Mouse (Mus musculus) adrenal gland, postnatal 25 days (tissue): ENCODE results near the gene Gm9639. TPM values are rescaled to one million over a fixed set of nuclear protein-coding genes. Genes with fewer than 3 reads are reported as not detected.
"Not testable (repeated sequence)": the region's sequence is repeated elsewhere in the genome, so short reads cannot be mapped to it uniquely, and the experiment has no call there.

Experiments used
- DNase-seq: peaks from one replicate; pipeline ENCODE4 v3.0.0; 2021; ENCODE audit warnings: mixed read lengths
- total RNA-seq: library from RNA; stranded (reverse); gene quantifications from 2 replicates; pipeline ENCODE4 v1.2.3, GENCODE M21; 2021

The Gm9639 gene
- total RNA-seq, 1 experiment from 2014 or later, result not detected

DNA sequence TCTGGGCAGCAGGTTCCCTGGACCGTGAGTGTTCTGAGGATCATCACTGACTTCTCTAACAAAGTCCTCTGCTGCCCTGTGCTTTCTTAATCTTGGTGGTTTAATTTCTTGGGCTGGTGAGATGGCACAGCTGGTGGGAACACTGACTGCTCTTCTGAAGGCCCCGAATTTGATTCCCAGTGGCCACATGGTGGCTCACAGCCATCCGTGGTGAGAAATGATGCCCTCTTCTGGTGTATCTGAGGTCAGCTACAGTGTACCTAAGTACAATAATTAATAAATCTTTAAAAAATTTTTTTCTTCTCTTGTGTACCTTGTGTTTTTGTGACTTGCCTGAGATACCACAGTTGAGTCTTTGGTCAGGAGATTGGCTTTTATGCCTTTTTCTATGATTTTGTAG, 42.6 kb downstream of the Gm9639 start:
- DNase-seq, result not testable (repeated sequence)

DNA sequence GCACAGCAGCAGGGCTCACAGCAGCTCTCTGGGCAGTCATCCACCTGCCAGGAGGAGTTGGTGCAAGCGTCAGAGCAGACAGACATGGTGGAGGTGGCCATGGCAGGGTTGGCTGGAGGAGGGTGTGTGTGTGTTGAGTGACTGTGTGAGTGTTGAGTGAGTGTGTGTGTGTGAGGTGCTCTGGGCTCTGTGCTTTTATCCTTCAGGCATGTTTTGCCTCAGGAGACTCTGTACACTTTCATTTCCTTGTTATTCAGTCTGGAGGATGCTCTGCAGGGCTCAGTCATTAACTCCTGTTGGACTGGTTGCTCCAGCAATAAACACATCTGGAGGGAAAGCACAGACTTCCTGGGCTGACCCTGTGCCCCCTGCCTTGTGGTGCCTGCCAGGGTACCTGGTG, 43.6 kb downstream of the Gm9639 start, which contains the start of gene Gm9736:
Gm9736 (minus strand) TSS at position 101 of the 400 bp plus-strand sequence.
- not testable (repeated sequence) for DNase-seq

DNA sequence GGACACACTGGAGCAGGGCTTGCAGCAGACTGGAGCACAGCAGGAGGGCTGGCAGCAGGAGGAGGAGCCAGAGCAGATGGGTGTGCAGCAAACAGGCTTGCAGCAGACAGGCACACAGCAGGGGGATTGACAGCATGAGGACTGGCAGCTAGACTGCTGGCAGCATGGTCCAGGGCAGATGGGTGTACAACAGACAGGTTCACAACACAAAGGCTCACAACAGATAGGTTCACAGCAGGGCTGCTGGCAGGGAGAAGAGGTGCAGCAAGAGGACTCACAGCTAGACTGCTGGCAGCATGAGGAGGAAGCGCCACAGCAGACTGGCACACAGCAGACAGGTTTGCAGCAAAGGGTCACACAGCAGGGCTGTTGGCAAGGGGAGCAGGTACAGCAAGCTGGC, 44.2 kb downstream of the Gm9639 start:
- DNase-seq, result not testable (repeated sequence)

Other genes with a start within 250 kb of the Gm9639 start
- 154 and 195 TPM in 2 replicates for gene Pttg1ip, start 213.4 kb downstream of the Gm9639 start, total RNA-seq
- 104 and 117 TPM in 2 replicates for gene Sumo3, start 189.0 kb downstream of the Gm9639 start, total RNA-seq
- gene Gm49325, start 188.9 kb downstream of the Gm9639 start, total RNA-seq, result 20.9 TPM in 1 of 2 replicates, not detected in the other
- 45.4 and 45.5 TPM in 2 replicates for gene Ube2g2, start 172.8 kb downstream of the Gm9639 start, total RNA-seq
- 0.39 and 0.86 TPM in 2 replicates for gene Tspear, start 108.5 kb downstream of the Gm9639 start, total RNA-seq
- gene Gm19402, start 104.3 kb downstream of the Gm9639 start, total RNA-seq, result not detected in 2 replicates
- gene Gm9508, start 97.8 kb downstream of the Gm9639 start, total RNA-seq, result not detected in 2 replicates
- gene Gm10272, start 88.5 kb downstream of the Gm9639 start, total RNA-seq, result not detected in 2 replicates
- not detected in 2 replicates for gene Gm10024, start 83.6 kb downstream of the Gm9639 start, total RNA-seq
- gene Gm10142, start 79.3 kb downstream of the Gm9639 start, total RNA-seq, result not detected in 2 replicates
- gene Krtap12-1, start 74.5 kb downstream of the Gm9639 start, total RNA-seq, result not detected in 2 replicates
- gene Gm10100, start 68.6 kb downstream of the Gm9639 start, total RNA-seq, result not detected in 2 replicates
- not detected in 2 replicates for gene Gm18596, start 52.4 kb downstream of the Gm9639 start, total RNA-seq
- gene Gm9736, start 43.7 kb downstream of the Gm9639 start, total RNA-seq, result not detected in 2 replicates
- gene Gm3233, start 35.4 kb downstream of the Gm9639 start, total RNA-seq, result not detected in 2 replicates
- not detected in 2 replicates for gene Gm3238, start 23.8 kb downstream of the Gm9639 start, total RNA-seq
- gene Gm7138, start 18.1 kb downstream of the Gm9639 start, total RNA-seq, result not detected in 2 replicates
- gene Gm3250, start 12.5 kb downstream of the Gm9639 start, total RNA-seq, result not detected in 2 replicates
- not detected in 2 replicates for gene Gm7137, start 6.9 kb downstream of the Gm9639 start, total RNA-seq
- gene Gm19668, start 4.1 kb upstream of the Gm9639 start, total RNA-seq, result not detected in 2 replicates
- gene Gm9507, start 16.8 kb upstream of the Gm9639 start, total RNA-seq, result not detected in 2 replicates
- gene Gm2696, start 19.6 kb upstream of the Gm9639 start, total RNA-seq, result not detected in 2 replicates
- gene Krtap10-4, start 32.0 kb upstream of the Gm9639 start, total RNA-seq, result not detected in 2 replicates
- gene Krtap10-10, start 40.9 kb upstream of the Gm9639 start, total RNA-seq, result not detected in 2 replicates
- gene Gm36176, start 51.7 kb upstream of the Gm9639 start, total RNA-seq, result not detected in 2 replicates
- gene Gm10318, start 57.8 kb upstream of the Gm9639 start, total RNA-seq, result not detected in 2 replicates
- not detected in 2 replicates for gene Gm3285, start 66.9 kb upstream of the Gm9639 start, total RNA-seq
- 5.5 and 8.0 TPM in 2 replicates for gene Lrrc3, start 107.5 kb upstream of the Gm9639 start, total RNA-seq
- gene Trpm2, start 175.5 kb upstream of the Gm9639 start, total RNA-seq, result 1.2 and 2.7 TPM in 2 replicates
- gene 1810043G02Rik, start 183.4 kb upstream of the Gm9639 start, total RNA-seq, result 18.5 and 22.1 TPM in 2 replicates
- 91.4 and 96.0 TPM in 2 replicates for gene Pfkl, start 215.0 kb upstream of the Gm9639 start, total RNA-seq
- gene Dnmt3l, start 246.9 kb upstream of the Gm9639 start, total RNA-seq, result 30.7 and 36.2 TPM in 2 replicates
- gene Aire, start 248.5 kb upstream of the Gm9639 start, total RNA-seq, result not detected in 2 replicates